Mouse (Mus musculus): ENCODE measurements around the gene Patj. TPM values are rescaled to one million over a fixed set of nuclear protein-coding genes. Genes with fewer than 3 reads are reported as not detected.
A peak's percentile ranks its signal among the peaks of the same experiment; 100 is the strongest.

Gene Patj
- polyA plus RNA-seq, 1 experiment from 2014 or later = 7.5 TPM

DNA sequence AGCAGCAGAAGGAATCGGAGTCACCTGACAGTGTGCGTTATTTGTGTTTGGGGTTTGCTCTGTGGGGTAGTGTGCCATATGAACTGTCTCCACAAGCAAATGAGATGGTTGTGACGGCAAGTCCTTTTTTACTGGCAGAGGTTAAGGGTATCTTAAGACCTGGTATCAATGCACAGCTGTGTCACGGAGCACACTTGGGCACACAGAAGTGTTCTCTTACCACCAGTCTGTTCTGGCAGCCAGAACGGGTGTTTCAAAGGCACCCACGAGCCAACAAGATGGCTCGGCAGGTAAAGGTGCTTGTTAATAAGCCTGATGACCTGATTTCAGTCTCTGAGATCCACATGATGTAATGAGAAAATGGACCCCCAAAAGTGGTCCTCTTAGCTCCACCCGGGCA lies 243.1 kb downstream of the Patj start:
- WGBS = 94% methylated on average over 8 of the region's 8 CpGs
- Histone ChIP-seq H3K27ac (no peak overlapping the region), H3K36me3 (no peaks in the 10 kb centered on the region), H3K27me3 (no peaks in the 10 kb centered on the region), H3K9me3 (no peaks in the 10 kb centered on the region), H3K4me3 (replicated peaks) (no peak overlapping the region), H3K4me2 (replicated peaks) (no peak overlapping the region), H3K9ac (replicated peaks) (no peak overlapping the region), H3K4me1 (replicated peaks) (no peaks in the 10 kb centered on the region)
- ATAC-seq = no peak

DNA sequence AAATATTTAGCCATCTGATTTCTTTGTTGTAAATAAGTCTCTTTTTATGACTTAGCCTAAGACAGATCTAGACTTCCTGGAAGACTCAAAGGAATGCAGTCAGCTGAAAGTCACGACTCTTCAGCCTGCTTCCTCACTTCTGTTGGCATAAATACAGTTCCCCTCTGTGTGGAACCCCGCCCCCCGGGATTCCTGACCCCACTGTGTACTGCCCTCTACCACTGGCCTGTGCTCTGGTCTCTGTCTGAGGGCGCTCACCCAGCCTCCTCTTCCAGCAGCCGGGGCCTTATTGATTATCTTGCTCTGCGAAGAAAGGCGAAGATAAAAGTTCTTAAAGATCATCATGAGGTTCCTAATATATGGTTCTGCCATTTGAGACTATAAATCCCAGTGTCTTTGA lies 258.1 kb downstream of the Patj start:
- Histone ChIP-seq H3K36me3 (no peaks in the 10 kb centered on the region), H3K4me2 (replicated peaks) (no peak overlapping the region), H3K27ac (no peak overlapping the region), H3K9ac (replicated peaks) (no peak overlapping the region), H3K27me3 (no peaks in the 10 kb centered on the region), H3K4me3 (replicated peaks) (no peak overlapping the region), H3K4me1 (replicated peaks) (peaks cover 4% of the 10 kb centered on the region; the same call in 1 of the 2 replicates), H3K9me3 (no peaks in the 10 kb centered on the region)
- WGBS = 85% methylated on average over 7 of the region's 7 CpGs
- no peak for ATAC-seq

DNA sequence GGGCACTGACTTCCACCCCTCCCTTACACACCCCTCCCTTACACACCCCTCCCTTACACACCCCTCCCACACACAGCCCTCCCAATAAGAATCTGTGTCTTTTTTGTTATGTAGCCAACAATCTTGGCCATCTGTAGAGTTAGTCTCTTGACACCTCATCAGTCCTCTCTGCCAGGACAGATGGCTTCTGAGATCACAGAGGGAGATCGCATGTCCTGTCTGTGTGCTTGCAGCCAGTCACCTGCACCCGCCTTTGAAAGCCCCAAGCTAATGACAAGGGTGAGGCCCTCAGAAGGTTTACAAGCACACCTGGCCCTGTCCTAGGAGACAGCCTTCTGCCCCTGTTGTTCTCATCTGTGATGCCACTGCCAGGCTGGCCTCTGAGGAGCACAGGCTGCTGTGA lies 258.8 kb downstream of the Patj start:
- H3K9ac ChIP-seq (replicated peaks) = no peak overlapping the region
- H3K4me1 ChIP-seq (replicated peaks) = peaks cover 6% of the 10 kb centered on the region; the same call in 1 of the 2 replicates
- no peak for ATAC-seq
- no peak overlapping the region for H3K27ac ChIP-seq
- H3K4me3 ChIP-seq (replicated peaks) = no peak overlapping the region
- no peaks in the 10 kb centered on the region for H3K27me3 ChIP-seq
- 73% methylated on average over 2 of the region's 2 CpGs for WGBS
- H3K4me2 ChIP-seq (replicated peaks) = no peak overlapping the region
- H3K36me3 ChIP-seq = no peaks in the 10 kb centered on the region
- no peaks in the 10 kb centered on the region for H3K9me3 ChIP-seq

DNA sequence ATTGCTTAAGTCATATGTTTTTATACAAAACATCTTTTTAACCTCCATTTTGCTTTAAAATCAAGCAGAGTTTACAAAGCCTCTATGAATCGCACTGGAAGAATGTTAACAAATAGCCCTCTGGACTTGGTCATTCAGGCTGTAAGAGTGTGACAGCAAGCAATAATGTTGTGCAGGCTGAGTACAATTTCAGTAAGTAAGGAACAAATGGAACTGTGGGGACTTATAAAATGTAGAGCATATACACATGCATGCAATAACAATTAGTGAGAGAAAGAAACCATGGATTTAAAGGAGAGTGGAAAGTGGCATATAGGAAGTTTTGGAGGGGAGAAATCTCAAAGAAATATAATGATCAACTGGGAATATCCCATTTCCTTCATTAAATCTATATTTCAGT lies 261.2 kb downstream of the Patj start:
- H3K9me3 ChIP-seq = no peaks in the 10 kb centered on the region
- H3K4me2 ChIP-seq (replicated peaks) = no peak overlapping the region
- peaks cover 8% of the 10 kb centered on the region; the same call in 1 of the 2 replicates for H3K4me1 ChIP-seq (replicated peaks)
- H3K27me3 ChIP-seq = no peaks in the 10 kb centered on the region
- H3K36me3 ChIP-seq = no peaks in the 10 kb centered on the region
- no peak overlapping the region for H3K27ac ChIP-seq
- no peak overlapping the region for H3K4me3 ChIP-seq (replicated peaks)
- WGBS = 93% methylated on average over 1 of the region's 1 CpGs
- no peak for ATAC-seq
- no peak overlapping the region for H3K9ac ChIP-seq (replicated peaks)

DNA sequence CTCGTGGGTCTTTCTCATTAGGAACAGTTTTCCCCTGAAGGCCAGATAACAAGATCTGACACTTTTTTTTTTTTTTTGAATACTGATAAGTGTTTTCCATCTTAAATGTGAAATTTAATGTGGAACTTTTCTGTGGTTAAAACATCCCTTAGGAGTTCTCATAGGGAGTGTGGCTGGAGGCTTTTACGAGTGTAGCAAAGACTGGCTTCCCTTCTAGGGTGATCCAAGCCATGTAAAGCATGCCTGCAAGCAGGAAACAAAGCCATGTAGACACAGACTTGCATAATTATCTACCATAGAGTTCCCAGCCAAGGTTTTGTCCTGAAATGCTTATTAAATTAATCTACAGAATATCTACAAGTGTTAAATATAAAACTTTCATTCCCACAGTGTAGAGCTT lies 263.4 kb downstream of the Patj start:
- no peak overlapping the region for H3K4me2 ChIP-seq (replicated peaks)
- 67% methylated on average over 2 of the region's 2 CpGs for WGBS
- no peaks in the 10 kb centered on the region for H3K27me3 ChIP-seq
- H3K36me3 ChIP-seq = no peaks in the 10 kb centered on the region
- peaks cover 10% of the 10 kb centered on the region; the same call in 1 of the 2 replicates for H3K9me3 ChIP-seq
- no peak overlapping the region for H3K9ac ChIP-seq (replicated peaks)
- no peak for ATAC-seq
- H3K4me1 ChIP-seq (replicated peaks) = peaks cover 8% of the 10 kb centered on the region; the same call in 1 of the 2 replicates
- no peak overlapping the region for H3K4me3 ChIP-seq (replicated peaks)
- no peak overlapping the region for H3K27ac ChIP-seq

- Histone ChIP-seq H3K4me3 (replicated peaks) (no peak overlapping the region), H3K36me3 (no peaks in the 10 kb centered on the region), H3K4me2 (replicated peaks) (no peak overlapping the region), H3K27me3 (no peaks in the 10 kb centered on the region), H3K27ac (no peak overlapping the region), H3K9me3 (peaks cover 12% of the 10 kb centered on the region; the same call in 1 of the 2 replicates), H3K4me1 (replicated peaks) (0 out of 2 replicates have a peak, but pooled peaks cover 3% of the 10 kb centered on the region), H3K9ac (replicated peaks) (no peak overlapping the region)
- 95% methylated on average over 2 of the region's 2 CpGs for WGBS
- ATAC-seq = no peak
Observed at GRCm38 (mm10) chr4:98660534-98660933, 264.9 kb downstream of the Patj start.

GRCm38 (mm10) chr4:98665884-98666283 lies 270.3 kb downstream of the Patj start:
- H3K9me3 ChIP-seq = peaks cover 12% of the 10 kb centered on the region; the same call in 1 of the 2 replicates
- H3K4me2 ChIP-seq (replicated peaks) = no peak overlapping the region
- WGBS = 91% methylated on average over 7 of the region's 7 CpGs

GRCm38 (mm10) chr4:98666451-98666850 lies 270.9 kb downstream of the Patj start:
- no peak overlapping the region for H3K4me2 ChIP-seq (replicated peaks)
- H3K9ac ChIP-seq (replicated peaks) = no peak overlapping the region
- H3K4me3 ChIP-seq (replicated peaks) = no peak overlapping the region
- no peak overlapping the region for H3K27ac ChIP-seq
- peaks cover 12% of the 10 kb centered on the region; the same call in 1 of the 2 replicates for H3K9me3 ChIP-seq
- H3K27me3 ChIP-seq = no peaks in the 10 kb centered on the region
- H3K36me3 ChIP-seq = no peaks in the 10 kb centered on the region
- no peak for ATAC-seq
- 90% methylated on average over 1 of the region's 1 CpGs for WGBS
- H3K4me1 ChIP-seq (replicated peaks) = no peaks in the 10 kb centered on the region

More at GRCm38 (mm10) chr4:98665884-98666283, 270.3 kb downstream of the Patj start:
- ATAC-seq = no peak
- H3K4me3 ChIP-seq (replicated peaks) = no peak overlapping the region
- H3K27me3 ChIP-seq = no peaks in the 10 kb centered on the region
- no peaks in the 10 kb centered on the region for H3K36me3 ChIP-seq
- H3K27ac ChIP-seq = no peak overlapping the region
- H3K9ac ChIP-seq (replicated peaks) = no peak overlapping the region
- no peaks in the 10 kb centered on the region for H3K4me1 ChIP-seq (replicated peaks)

DNA sequence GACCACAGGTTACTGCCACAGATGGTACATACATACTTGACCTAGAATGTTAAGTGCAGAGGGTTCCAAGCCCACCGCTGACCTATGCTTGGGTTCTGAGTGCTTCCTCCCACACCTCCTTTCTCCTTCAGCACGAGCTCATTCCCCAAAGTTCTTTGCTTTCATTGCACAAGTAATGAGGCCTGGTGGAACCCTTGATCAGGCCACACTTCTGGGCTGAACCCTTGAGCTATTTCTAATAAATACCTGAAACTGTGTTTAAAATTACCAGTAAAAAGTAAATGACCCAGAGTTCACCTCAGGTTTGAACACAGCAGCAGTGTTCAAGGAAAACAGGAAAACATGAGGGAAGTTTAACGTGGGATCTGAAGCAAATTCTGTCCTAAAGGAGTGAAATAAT lies 271.4 kb downstream of the Patj start:
- H3K27ac ChIP-seq = no peak overlapping the region
- no peaks in the 10 kb centered on the region for H3K4me1 ChIP-seq (replicated peaks)
- no peak overlapping the region for H3K4me2 ChIP-seq (replicated peaks)
- H3K36me3 ChIP-seq = no peaks in the 10 kb centered on the region
- no peak overlapping the region for H3K4me3 ChIP-seq (replicated peaks)
- no peak for ATAC-seq
- peaks cover 12% of the 10 kb centered on the region; the same call in 1 of the 2 replicates for H3K9me3 ChIP-seq
- no peaks in the 10 kb centered on the region for H3K27me3 ChIP-seq
- 79% methylated on average over 3 of the region's 3 CpGs for WGBS
- no peak overlapping the region for H3K9ac ChIP-seq (replicated peaks)

DNA sequence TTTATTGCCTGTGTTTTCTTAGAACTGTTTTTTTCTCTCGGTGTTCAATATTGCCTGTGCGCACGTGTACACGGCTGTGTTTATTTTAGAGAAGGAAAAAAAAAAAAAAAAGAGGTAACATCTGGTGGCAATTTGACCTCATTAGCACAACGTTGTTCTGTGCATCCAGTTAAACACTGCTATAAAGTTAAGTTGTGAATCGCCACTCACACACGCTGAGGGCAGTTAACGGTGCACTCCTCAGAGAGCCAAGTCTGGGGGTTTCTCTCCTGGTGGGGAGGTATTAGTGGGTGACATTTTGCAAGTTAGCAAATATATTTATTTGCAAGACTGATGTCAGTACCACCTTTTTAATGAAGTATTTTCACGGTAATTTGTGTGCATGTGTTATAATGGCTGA lies 281.9 kb downstream of the Patj start:
- ATAC-seq = no peak
- no peaks in the 10 kb centered on the region for H3K4me1 ChIP-seq (replicated peaks)
- H3K36me3 ChIP-seq = no peaks in the 10 kb centered on the region
- H3K27ac ChIP-seq = no peak overlapping the region
- WGBS = 75% methylated on average over 9 of the region's 9 CpGs
- H3K27me3 ChIP-seq = no peaks in the 10 kb centered on the region
- H3K4me3 ChIP-seq (replicated peaks) = no peak overlapping the region
- H3K9me3 ChIP-seq = no peaks in the 10 kb centered on the region
- no peak overlapping the region for H3K4me2 ChIP-seq (replicated peaks)
- no peak overlapping the region for H3K9ac ChIP-seq (replicated peaks)

DNA sequence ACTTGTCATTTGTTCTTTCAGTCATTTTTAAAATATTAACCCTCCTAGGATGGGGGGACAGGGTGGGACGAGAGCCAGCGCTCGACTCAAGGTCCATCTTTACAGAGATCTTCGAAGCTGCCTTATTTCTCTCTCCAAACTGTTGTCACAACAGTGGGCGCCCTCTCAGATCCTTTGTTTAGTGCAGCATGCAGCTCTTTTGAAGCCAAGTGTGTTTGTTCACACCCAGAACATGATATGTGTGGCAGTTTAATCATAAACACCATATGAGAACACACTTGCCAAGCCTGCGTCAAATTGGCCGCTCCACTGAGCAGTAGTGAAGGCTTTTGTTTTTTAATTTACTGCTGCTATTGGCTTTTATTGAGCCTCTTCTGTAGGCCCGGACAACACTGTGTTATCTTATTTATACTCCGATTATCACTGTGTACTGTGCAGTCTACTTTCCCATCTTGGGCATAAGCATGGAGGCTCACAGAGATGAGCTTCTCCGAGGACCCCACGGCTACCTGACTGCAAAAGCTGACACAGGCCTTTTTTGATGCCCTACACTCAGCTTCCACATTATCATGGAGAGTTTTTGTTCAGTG lies 291.2 kb downstream of the Patj start:
- 81% methylated on average over 11 of the region's 11 CpGs for WGBS
- Histone ChIP-seq H3K4me2 (replicated peaks) (no peak overlapping the region), H3K27me3 (no peaks in the 10 kb centered on the region), H3K27ac (peak overlapping the region; percentile 20; the same call in 1 of the 2 replicates), H3K9ac (replicated peaks) (no peak overlapping the region), H3K36me3 (no peaks in the 10 kb centered on the region), H3K9me3 (no peaks in the 10 kb centered on the region), H3K4me3 (replicated peaks) (no peak overlapping the region), H3K4me1 (replicated peaks) (peaks cover 18% of the 10 kb centered on the region)
- ATAC-seq = no peak

- Histone ChIP-seq H3K27me3 (no peaks in the 10 kb centered on the region), H3K4me1 (replicated peaks) (peaks cover 18% of the 10 kb centered on the region), H3K9me3 (no peaks in the 10 kb centered on the region), H3K27ac (peak overlapping the region; percentile 57; the same call in 1 of the 2 replicates), H3K4me2 (replicated peaks) (peak overlapping the region; percentile 30), H3K9ac (replicated peaks) (no peak overlapping the region), H3K36me3 (no peaks in the 10 kb centered on the region), H3K4me3 (replicated peaks) (no peak overlapping the region)
- 40% methylated on average over 11 of the region's 11 CpGs for WGBS
- ATAC-seq = peak; percentile 63
Observed at GRCm38 (mm10) chr4:98688116-98688515, 292.5 kb downstream of the Patj start.

DNA sequence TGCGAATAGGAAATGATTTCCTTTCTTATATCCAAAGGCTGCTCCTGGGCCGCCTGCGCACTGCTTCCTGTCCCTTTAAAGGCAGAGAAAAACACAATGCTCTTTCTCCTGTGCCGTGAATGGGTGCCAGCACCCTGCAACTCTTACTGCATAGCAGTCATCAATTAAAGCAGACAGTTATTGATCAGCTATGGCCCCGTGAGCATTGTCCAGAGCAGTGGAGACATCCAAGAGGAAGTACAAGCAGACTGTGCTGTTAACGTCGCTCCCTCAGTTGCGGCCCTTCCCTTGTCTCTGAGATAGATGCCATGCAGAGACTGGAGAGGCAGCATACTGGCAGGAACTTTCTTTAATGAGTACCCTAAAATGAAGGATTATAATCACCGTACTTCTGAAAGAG lies 292.9 kb downstream of the Patj start:
- Histone ChIP-seq H3K9me3 (no peaks in the 10 kb centered on the region), H3K4me3 (replicated peaks) (no peak overlapping the region), H3K27me3 (no peaks in the 10 kb centered on the region), H3K36me3 (no peaks in the 10 kb centered on the region), H3K27ac (peak overlapping the region; percentile 57), H3K4me2 (replicated peaks) (peak overlapping the region; percentile 30), H3K9ac (replicated peaks) (no peak overlapping the region), H3K4me1 (replicated peaks) (peaks cover 18% of the 10 kb centered on the region)
- peak; percentile 57 for ATAC-seq
- WGBS = 65% methylated on average over 9 of the region's 9 CpGs
